ENCODE assay signal across 8 mouse cellular contexts in the genomic region with DNA sequence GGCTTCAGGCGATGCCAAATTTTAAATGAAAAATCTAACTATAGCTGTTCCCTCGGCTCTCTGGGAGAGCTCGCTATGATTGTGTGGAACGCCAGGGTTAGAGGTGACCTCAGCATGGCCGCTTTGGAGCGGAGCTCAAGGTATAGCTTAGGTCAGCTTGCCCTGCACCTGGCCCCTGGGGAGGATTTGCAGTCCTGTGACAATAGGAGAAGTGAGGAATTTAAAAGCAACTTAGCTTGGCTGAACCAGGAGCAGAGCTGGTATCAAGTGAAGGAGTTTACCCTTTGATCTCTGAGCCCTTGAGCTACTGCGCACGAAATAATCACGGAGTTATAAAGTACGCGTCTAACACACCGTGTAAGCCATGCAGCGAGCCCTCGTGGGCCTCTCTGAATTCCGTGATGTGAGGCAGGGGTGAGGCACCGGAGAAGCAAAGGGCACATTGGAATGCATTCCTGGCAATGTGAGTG.
A peak's percentile ranks its signal among the peaks of the same experiment; 100 is the strongest.
DNase-seq lines count a peak whose midpoint lies in the region; ATAC-seq lines count a peak whose summit lies in the region.

No protein-coding gene starts in this region.

- H3K4me1 ChIP-seq in midbrain, embryonic 16.5 days (ENCODE audit: control insufficient read depth, insufficient read depth, low read length), result peaks cover 14% of the 10 kb centered on the region

- H3K27ac ChIP-seq in midbrain, embryonic 16.5 days (ENCODE audit: low read length), result peak overlapping the region; percentile 74

- no peaks in the 10 kb centered on the region for H3K36me3 ChIP-seq in midbrain, embryonic 16.5 days (ENCODE audit: control insufficient read depth, insufficient read depth, low read length)

- no peaks in the 10 kb centered on the region for H3K9me3 ChIP-seq in midbrain, embryonic 16.5 days (replicated peaks; ENCODE audit: control insufficient read depth, low read length, poor library complexity, severe bottlenecking)

- H3K4me2 ChIP-seq in midbrain, embryonic 16.5 days (ENCODE audit: low read length), result peak overlapping the region; percentile 75

- ATAC-seq in midbrain, embryonic 16.5 days, result peak; percentile 88

- peak overlapping the region; percentile 61 for H3K9ac ChIP-seq in midbrain, embryonic 16.5 days (ENCODE audit: low read depth, low read length)

- intact Hi-C loops in left cerebral cortex, postnatal 4 days (cut with DNase I), result no loop called here
- intact Hi-C loops in left cerebral cortex, postnatal 25 days (cut with DNase I), result no loop called here
- intact Hi-C loops in heart, postnatal 14 days (cut with DNase I), result no loop called here

- WGBS in midbrain, embryonic 16.5 days, result 2% methylated on average over 16 of the region's 16 CpGs

- no peaks in the 10 kb centered on the region for H3K27me3 ChIP-seq in midbrain, embryonic 16.5 days (ENCODE audit: control insufficient read depth, insufficient read depth, low read depth, low read length)

- peak; percentile 13 for DNase-seq in left cerebral cortex, postnatal 4 days
- DNase-seq in left cerebral cortex, postnatal 25 days (ENCODE audit: low spot score in 2 of 2), result no peak
- DNase-seq in embryo, embryonic 10.5 days (ENCODE audit: low spot score), result peak; percentile 60
- peak; percentile 4 to 37 for DNase-seq in heart, postnatal 14 days
- peak; percentile 39 to 42 for DNase-seq in kidney, postnatal 36 days
- no peak for DNase-seq in T-cell, adult 2 months (ENCODE audit: low spot score)
- no peak for DNase-seq in adrenal gland, postnatal 25 days

- H3K4me3 ChIP-seq in midbrain, embryonic 16.5 days (ENCODE audit: low read depth, low read length), result peak overlapping the region; percentile 36

Comparison
In these comparisons a context has a peak if more than half of its experiments do, and no peak if none do; other contexts are left out.
1. DNase-seq: peak in left cerebral cortex, postnatal 4 days (single experiment), embryo, embryonic 10.5 days (single experiment), heart, postnatal 14 days (2 of 2) and kidney, postnatal 36 days (2 of 2); none in left cerebral cortex, postnatal 25 days (0 of 2), T-cell, adult 2 months (single experiment) and adrenal gland, postnatal 25 days (single experiment).